Mouse (Mus musculus) cerebellum, adult 2 months (tissue): ENCODE results near the gene Yif1a.

Experiments
- CTCF ChIP-seq: fragments of 200-500 bp; IDR thresholded peaks from 2 replicates; pipeline ENCODE4 v1.5.1; 2011; ENCODE audit warnings: low read depth, mild to moderate bottlenecking, control low read depth, low read length, moderate library complexity, borderline replicate concordance; ENCODE audit not compliant: insufficient read depth
- POLR2A ChIP-seq: fragments of 200-500 bp; IDR thresholded peaks from 2 replicates; pipeline ENCODE4 v1.6.1; 2011; ENCODE audit warnings: low read length, control low read depth, borderline replicate concordance; ENCODE audit not compliant: insufficient read depth

GRCm38 (mm10) chr19:5123241-5123640 is 34.9 kb downstream of the Yif1a start:
- TF ChIP-seq POLR2A, result no peak
- no peak for TF ChIP-seq CTCF
